Mouse (Mus musculus) left cerebral cortex, adult 18-20 months (tissue): ENCODE data around the gene Fgd2. TPM values are rescaled to one million over a fixed set of nuclear protein-coding genes. Genes with fewer than 3 reads are reported as not detected.
"Not testable (repeated sequence)": the region's sequence is repeated elsewhere in the genome, so short reads cannot be mapped to it uniquely, and the experiment has no call there.

Experiments used
- DNase-seq, 2 experiments: peaks; one replicate each; pipeline ENCODE4 v3.0.0; 2021 to 2022; ENCODE audit warnings: low spot score in 2 of 2, mixed read lengths in 1 of 2
- total RNA-seq, 2 experiments: library from RNA; stranded (reverse); gene quantifications; 2 replicates each; pipeline ENCODE4 v1.2.3; 2021

Gene Fgd2
- total RNA-seq, 2 experiments from 2014 or later, result 5.0 to 6.0 TPM

- DNase-seq, result no peak
Observed at GRCm38 (mm10) chr17:29361982-29362691, 1.4 kb downstream of the Fgd2 start.

- no peak for DNase-seq
Observed at GRCm38 (mm10) chr17:29363109-29363508, 2.4 kb downstream of the Fgd2 start.

GRCm38 (mm10) chr17:29365105-29365621, 4.4 kb downstream of the Fgd2 start:
- no peak for DNase-seq

- DNase-seq, result no peak
Observed at GRCm38 (mm10) chr17:29368726-29369125, 8.0 kb downstream of the Fgd2 start.

- peak; percentile 89 to 95 for DNase-seq
Observed at GRCm38 (mm10) chr17:29370984-29371723, 10.4 kb downstream of the Fgd2 start.

GRCm38 (mm10) chr17:29375871-29376270, 15.2 kb downstream of the Fgd2 start:
- no peak for DNase-seq

- DNase-seq, result no peak
Observed at GRCm38 (mm10) chr17:29378056-29378455, 17.3 kb downstream of the Fgd2 start.

GRCm38 (mm10) chr17:29380241-29380640, 19.5 kb downstream of the Fgd2 start:
- DNase-seq, result no peak

- DNase-seq, result peak; percentile 37 to 59
Observed at GRCm38 (mm10) chr17:29381472-29381871, 20.8 kb downstream of the Fgd2 start.

- no peak for DNase-seq
Observed at GRCm38 (mm10) chr17:29382417-29382816, 21.7 kb downstream of the Fgd2 start.

- DNase-seq, result no peak
Observed at GRCm38 (mm10) chr17:29383923-29384322, 23.2 kb downstream of the Fgd2 start.

GRCm38 (mm10) chr17:29384850-29385438, 24.2 kb downstream of the Fgd2 start:
- DNase-seq, result no peak

GRCm38 (mm10) chr17:29385746-29386145, 25.0 kb downstream of the Fgd2 start:
- no peak for DNase-seq

- no peak for DNase-seq
Observed at GRCm38 (mm10) chr17:29388978-29389377, 28.3 kb downstream of the Fgd2 start.

GRCm38 (mm10) chr17:29391280-29391679, 30.6 kb downstream of the Fgd2 start:
- no peak for DNase-seq

GRCm38 (mm10) chr17:29393335-29394089, 32.8 kb downstream of the Fgd2 start:
- DNase-seq, result no peak

GRCm38 (mm10) chr17:29394106-29394760, 33.5 kb downstream of the Fgd2 start:
- DNase-seq, result no peak

- DNase-seq, result not testable (repeated sequence)
Observed at GRCm38 (mm10) chr17:29394761-29395160, 34.0 kb downstream of the Fgd2 start.

- DNase-seq, result no peak
Observed at GRCm38 (mm10) chr17:29395381-29395780, 34.7 kb downstream of the Fgd2 start.

- DNase-seq, result no peak
Observed at GRCm38 (mm10) chr17:29396056-29396799, 35.5 kb downstream of the Fgd2 start.
